ENCODE assay signal across 8 mouse cellular contexts in genomic region chr4:126554462-126554861, GRCm38 (mm10). TPM values are rescaled to one million over a fixed set of nuclear protein-coding genes. Genes with fewer than 3 reads are reported as not detected.
DNase-seq lines count a peak whose midpoint lies in the region; ATAC-seq and TF ChIP-seq lines count a peak whose summit lies in the region.

No protein-coding gene starts in this region.

- H3K27ac ChIP-seq in forebrain, postnatal 0 days (ENCODE audit: low read depth, low read length) = no peak overlapping the region
- H3K27ac ChIP-seq in forebrain, embryonic 10.5 days = no peak overlapping the region
- H3K27ac ChIP-seq in neural tube, embryonic 15.5 days (replicated peaks) = no peak overlapping the region

- peak; percentile 78 for DNase-seq in forebrain, postnatal 0 days
- no peak for DNase-seq in forebrain, embryonic 10.5 days (ENCODE audit: extremely low spot score, low spot score)
- peak; percentile 18 for DNase-seq in neural tube, embryonic 10.5 days (ENCODE audit: extremely low spot score, low spot score)
- DNase-seq in fibroblast of lung, adult 2 months (ENCODE audit: low read depth) = peak; percentile 19
- DNase-seq in splenic B cell, adult 2 months (ENCODE audit: low read depth, low spot score) = peak; percentile 82
- DNase-seq in gastrocnemius, postnatal 25 days = no peak
- no peak for DNase-seq in thymus, postnatal 4 days

- no peaks in the 10 kb centered on the region for H3K27me3 ChIP-seq in forebrain, postnatal 0 days (ENCODE audit: insufficient read depth, low read length)
- no peaks in the 10 kb centered on the region for H3K27me3 ChIP-seq in forebrain, embryonic 10.5 days (ENCODE audit: poor library complexity, severe bottlenecking)
- no peaks in the 10 kb centered on the region for H3K27me3 ChIP-seq in neural tube, embryonic 15.5 days (replicated peaks)
- H3K27me3 ChIP-seq in splenic B cell, adult 2 months (ENCODE audit: control insufficient read depth, insufficient read depth, low read length, poor library complexity, severe bottlenecking) = no peaks in the 10 kb centered on the region

- WGBS in forebrain, postnatal 0 days = 30% methylated on average over 3 of the region's 3 CpGs
- 30% methylated on average over 3 of the region's 3 CpGs for WGBS in forebrain, embryonic 10.5 days
- WGBS in neural tube, embryonic 15.5 days = 34% methylated on average over 3 of the region's 3 CpGs

- no peak overlapping the region for H3K4me2 ChIP-seq in forebrain, postnatal 0 days (ENCODE audit: low read depth)
- no peak overlapping the region for H3K4me2 ChIP-seq in neural tube, embryonic 15.5 days

- no peak overlapping the region for H3K9ac ChIP-seq in forebrain, postnatal 0 days
- H3K9ac ChIP-seq in neural tube, embryonic 15.5 days (replicated peaks) = no peak overlapping the region

- H3K4me1 ChIP-seq in forebrain, postnatal 0 days (ENCODE audit: insufficient read depth) = no peaks in the 10 kb centered on the region
- peaks cover 18% of the 10 kb centered on the region for H3K4me1 ChIP-seq in forebrain, embryonic 10.5 days
- H3K4me1 ChIP-seq in neural tube, embryonic 15.5 days = peaks cover 12% of the 10 kb centered on the region

- peak; percentile 68 for TF ChIP-seq CTCF in forebrain, postnatal 0 days (IDR thresholded peaks at IDR 0.05; ENCODE audit: low read depth)

- ATAC-seq in forebrain, postnatal 0 days = no peak
- no peak for ATAC-seq in neural tube, embryonic 15.5 days (ENCODE audit: low FRiP score)

- no peak overlapping the region for H3K4me3 ChIP-seq in forebrain, postnatal 0 days (ENCODE audit: low read depth, low read length)
- H3K4me3 ChIP-seq in forebrain, embryonic 10.5 days = no peak overlapping the region
- H3K4me3 ChIP-seq in neural tube, embryonic 15.5 days (replicated peaks) = no peak overlapping the region

- no peaks in the 10 kb centered on the region for H3K36me3 ChIP-seq in forebrain, postnatal 0 days (ENCODE audit: insufficient read depth)
- peaks cover 11% of the 10 kb centered on the region for H3K36me3 ChIP-seq in forebrain, embryonic 10.5 days (replicated peaks)
- no peaks in the 10 kb centered on the region for H3K36me3 ChIP-seq in neural tube, embryonic 15.5 days
- H3K36me3 ChIP-seq in splenic B cell, adult 2 months (ENCODE audit: control insufficient read depth, insufficient read depth, low read length, poor library complexity, severe bottlenecking) = no peaks in the 10 kb centered on the region

- H3K9me3 ChIP-seq in forebrain, postnatal 0 days (ENCODE audit: low read length) = no peaks in the 10 kb centered on the region
- no peaks in the 10 kb centered on the region; the same call in 1 of the 2 replicates for H3K9me3 ChIP-seq in forebrain, embryonic 10.5 days
- H3K9me3 ChIP-seq in neural tube, embryonic 15.5 days (replicated peaks) = no peaks in the 10 kb centered on the region

RNA-seq across cellular contexts. Expression of gene Clspn, which starts 2.3 kb away (rescaled TPM):
- 3.5 and 4.2 TPM in 2 replicates for total RNA-seq in forebrain, postnatal 0 days (2014; rRNA removed)
- 2.3 and 3.0 TPM in 2 replicates for polyA plus RNA-seq in forebrain, postnatal 0 days (2015; fragmentation: Nextera tagmentation; extraction: Ambion mirVana)
- 64.3 and 65.9 TPM in 2 replicates for polyA plus RNA-seq in forebrain, embryonic 10.5 days (2016; fragmentation: Nextera tagmentation; extraction: Ambion mirVana)
- 3.8 and 13.3 TPM in 2 replicates for polyA plus RNA-seq in neural tube, embryonic 15.5 days (2015; fragmentation: Nextera tagmentation; extraction: Ambion mirVana)
- total RNA-seq in gastrocnemius, postnatal 25 days (2021) = 1 to 10 TPM in 1 of 2 experiments, under 1 TPM in 1; 0.61 to 1.1 TPM

RNA-seq across cellular contexts. Expression of gene Ago4, which starts 21.2 kb away (rescaled TPM):
- 10.1 and 11.6 TPM in 2 replicates for total RNA-seq in forebrain, postnatal 0 days (2014; rRNA removed)
- polyA plus RNA-seq in forebrain, postnatal 0 days (2015; fragmentation: Nextera tagmentation; extraction: Ambion mirVana) = 2.3 and 3.1 TPM in 2 replicates
- polyA plus RNA-seq in forebrain, embryonic 10.5 days (2016; fragmentation: Nextera tagmentation; extraction: Ambion mirVana) = 0.97 and 0.99 TPM in 2 replicates
- polyA plus RNA-seq in neural tube, embryonic 15.5 days (2015; fragmentation: Nextera tagmentation; extraction: Ambion mirVana) = 5.8 and 7.1 TPM in 2 replicates
- 1 to 10 TPM; 4.4 to 5.1 TPM for total RNA-seq in gastrocnemius, postnatal 25 days (2021)

RNA-seq across cellular contexts. Expression of gene 5730409E04Rik, which starts 55.2 kb away (rescaled TPM):
- 36.6 and 38.2 TPM in 2 replicates for total RNA-seq in forebrain, postnatal 0 days (2014; rRNA removed)
- 10.1 and 19.0 TPM in 2 replicates for polyA plus RNA-seq in forebrain, postnatal 0 days (2015; fragmentation: Nextera tagmentation; extraction: Ambion mirVana)
- polyA plus RNA-seq in forebrain, embryonic 10.5 days (2016; fragmentation: Nextera tagmentation; extraction: Ambion mirVana) = 0.94 and 1.3 TPM in 2 replicates
- polyA plus RNA-seq in neural tube, embryonic 15.5 days (2015; fragmentation: Nextera tagmentation; extraction: Ambion mirVana) = 14.9 and 19.1 TPM in 2 replicates
- total RNA-seq in gastrocnemius, postnatal 25 days (2021) = 10 to 100 TPM; 14.3 to 17.8 TPM

Comparison
In these comparisons a context has a peak if more than half of its experiments do, and no peak if none do; other contexts are left out.
1. DNase-seq: peak in forebrain, postnatal 0 days (single experiment), neural tube, embryonic 10.5 days (single experiment), fibroblast of lung, adult 2 months (single experiment) and splenic B cell, adult 2 months (single experiment); none in forebrain, embryonic 10.5 days (single experiment), gastrocnemius, postnatal 25 days (single experiment) and thymus, postnatal 4 days (single experiment).